Mouse (Mus musculus) heart, embryonic 15.5 days (tissue): Measurements from ENCODE around the gene Wdfy4. TPM values are rescaled to one million over a fixed set of nuclear protein-coding genes. Genes with fewer than 3 reads are reported as not detected.

Experiments
- ATAC-seq: fragments of 200-750 bp; cut with Nextera tagmentation; replicated peaks from 2 replicates; pipeline ENCODE4 v1.8.0; 2017; ENCODE audit warnings: low read depth, moderate TSS enrichment; ENCODE audit not compliant: insufficient number of reproducible peaks, insufficient read depth, low FRiP score
- H3K27ac ChIP-seq: fragments of 300-500 bp; sonication (generic); 2 replicates; pipeline ENCODE4 v1.5.1; 2015; ENCODE audit warnings: mild to moderate bottlenecking, inconsistent platforms
- H3K27me3 ChIP-seq: fragments of 300-500 bp; sonication (generic); 2 replicates; pipeline ENCODE4 v1.6.1; 2015; ENCODE audit warnings: inconsistent platforms
- H3K36me3 ChIP-seq: fragments of 300-500 bp; sonication (generic); 2 replicates; pipeline ENCODE4 v1.6.1; 2015; ENCODE audit warnings: mild to moderate bottlenecking, inconsistent platforms
- H3K4me1 ChIP-seq: fragments of 300-500 bp; sonication (generic); replicated peaks from 2 replicates; pipeline ENCODE4 v1.6.1; 2015; ENCODE audit warnings: inconsistent platforms
- H3K4me2 ChIP-seq: fragments of 300-500 bp; sonication (generic); 2 replicates; pipeline ENCODE4 v1.6.1; 2015; ENCODE audit warnings: inconsistent platforms, mild to moderate bottlenecking, moderate library complexity
- H3K4me3 ChIP-seq: fragments of 300-500 bp; sonication (generic); 2 replicates; pipeline ENCODE4 v1.5.1; 2015; ENCODE audit warnings: mild to moderate bottlenecking, inconsistent platforms
- H3K9ac ChIP-seq: fragments of 300-500 bp; sonication (generic); 2 replicates; pipeline ENCODE4 v1.6.1; 2015; ENCODE audit warnings: mild to moderate bottlenecking, inconsistent platforms
- H3K9me3 ChIP-seq: fragments of 300-500 bp; sonication (generic); replicated peaks from 2 replicates; pipeline ENCODE4 v1.6.1; 2016; ENCODE audit warnings: inconsistent platforms
- WGBS: fragments of 180-500 bp; shearing (Covaris S2); methylation state at CpG from one replicate; pipeline ENCODE4 v1.1.7; 2015; ENCODE audit warnings: mixed read lengths; 5-methylcytosine and 5-hydroxymethylcytosine counted together
- polyA plus RNA-seq: library from polyadenylated mRNA; unstranded; fragments of >200 nt; fragmentation: Nextera tagmentation; extraction: Ambion mirVana; gene quantifications from 2 replicates; pipeline ENCODE4 v1.2.1, GENCODE M21; 2015

Gene Wdfy4
- polyA plus RNA-seq, 1 experiment from 2014 or later: 0.33 TPM

- H3K4me1 ChIP-seq: peaks cover 10% of the 10 kb centered on the region
- H3K4me3 ChIP-seq: no peak overlapping the region
- no peak overlapping the region for H3K9ac ChIP-seq
- no peak overlapping the region for H3K27ac ChIP-seq
- no peaks in the 10 kb centered on the region for H3K36me3 ChIP-seq
- no peaks in the 10 kb centered on the region for H3K9me3 ChIP-seq
- WGBS: 52% methylated on average over 5 of the region's 5 CpGs
- no peak for ATAC-seq
- no peak overlapping the region for H3K4me2 ChIP-seq
- H3K27me3 ChIP-seq: peaks cover 41% of the 10 kb centered on the region
Measured at GRCm38 (mm10) chr14:33212271-33212957, 27.1 kb upstream of the Wdfy4 start.

GRCm38 (mm10) chr14:33210806-33211205 is 25.5 kb upstream of the Wdfy4 start:
- no peak overlapping the region for H3K9ac ChIP-seq
- WGBS: 69% methylated on average over 8 of the region's 8 CpGs

GRCm38 (mm10) chr14:33208331-33208730 is 23.0 kb upstream of the Wdfy4 start:
- Histone ChIP-seq H3K9ac (no peak overlapping the region), H3K36me3 (no peaks in the 10 kb centered on the region), H3K27ac (no peak overlapping the region), H3K4me3 (no peak overlapping the region), H3K4me1 (no peaks in the 10 kb centered on the region), H3K27me3 (peaks cover 9% of the 10 kb centered on the region; the same call in 1 of the 2 replicates), H3K4me2 (no peak overlapping the region), H3K9me3 (no peaks in the 10 kb centered on the region)
- no peak for ATAC-seq
- 32% methylated on average over 5 of the region's 5 CpGs for WGBS

More at GRCm38 (mm10) chr14:33210806-33211205, 25.5 kb upstream of the Wdfy4 start:
- Histone ChIP-seq H3K36me3 (no peaks in the 10 kb centered on the region), H3K4me2 (no peak overlapping the region), H3K9me3 (no peaks in the 10 kb centered on the region), H3K4me3 (no peak overlapping the region), H3K4me1 (peaks cover 10% of the 10 kb centered on the region), H3K27ac (no peak overlapping the region), H3K27me3 (peaks cover 28% of the 10 kb centered on the region)
- no peak for ATAC-seq

- Histone ChIP-seq H3K4me2 (no peak overlapping the region), H3K9ac (no peak overlapping the region), H3K27ac (no peak overlapping the region), H3K9me3 (no peaks in the 10 kb centered on the region), H3K36me3 (no peaks in the 10 kb centered on the region), H3K27me3 (no peaks in the 10 kb centered on the region), H3K4me3 (no peak overlapping the region), H3K4me1 (no peaks in the 10 kb centered on the region)
- no peak for ATAC-seq
- WGBS: 26% methylated on average over 2 of the region's 2 CpGs
Measured at GRCm38 (mm10) chr14:33207011-33207410, 21.7 kb upstream of the Wdfy4 start.

- no peak for ATAC-seq
Measured at GRCm38 (mm10) chr14:33205280-33205965, 20.1 kb upstream of the Wdfy4 start.

GRCm38 (mm10) chr14:33203777-33204176 is 18.5 kb upstream of the Wdfy4 start:
- H3K4me3 ChIP-seq: no peak overlapping the region
- ATAC-seq: no peak
- no peaks in the 10 kb centered on the region for H3K36me3 ChIP-seq
- H3K4me1 ChIP-seq: no peaks in the 10 kb centered on the region
- H3K27me3 ChIP-seq: no peaks in the 10 kb centered on the region
- H3K4me2 ChIP-seq: no peak overlapping the region
- no peak overlapping the region for H3K9ac ChIP-seq
- no peaks in the 10 kb centered on the region for H3K9me3 ChIP-seq
- 81% methylated on average over 14 of the region's 14 CpGs for WGBS
- no peak overlapping the region for H3K27ac ChIP-seq

More at GRCm38 (mm10) chr14:33205280-33205965, 20.1 kb upstream of the Wdfy4 start:
- H3K4me3 ChIP-seq: peak overlapping the region; percentile 25
- 43% methylated on average over 18 of the region's 24 CpGs for WGBS
- no peak overlapping the region for H3K27ac ChIP-seq
- H3K36me3 ChIP-seq: no peaks in the 10 kb centered on the region
- no peaks in the 10 kb centered on the region for H3K9me3 ChIP-seq
- peak overlapping the region; percentile 49 for H3K4me2 ChIP-seq
- no peaks in the 10 kb centered on the region for H3K27me3 ChIP-seq
- no peak overlapping the region for H3K9ac ChIP-seq
- no peaks in the 10 kb centered on the region for H3K4me1 ChIP-seq

GRCm38 (mm10) chr14:33202885-33203284 is 17.6 kb upstream of the Wdfy4 start:
- Histone ChIP-seq H3K4me1 (no peaks in the 10 kb centered on the region), H3K9me3 (no peaks in the 10 kb centered on the region), H3K4me3 (no peak overlapping the region), H3K27ac (no peak overlapping the region), H3K27me3 (no peaks in the 10 kb centered on the region), H3K9ac (no peak overlapping the region), H3K4me2 (no peak overlapping the region), H3K36me3 (no peaks in the 10 kb centered on the region)
- WGBS: 69% methylated on average over 6 of the region's 6 CpGs
- no peak for ATAC-seq

- no peak for ATAC-seq
- no peak overlapping the region for H3K27ac ChIP-seq
- H3K4me2 ChIP-seq: no peak overlapping the region
- no peaks in the 10 kb centered on the region for H3K9me3 ChIP-seq
- no peaks in the 10 kb centered on the region for H3K36me3 ChIP-seq
- no peak overlapping the region for H3K4me3 ChIP-seq
- H3K4me1 ChIP-seq: no peaks in the 10 kb centered on the region
- no peaks in the 10 kb centered on the region for H3K27me3 ChIP-seq
- WGBS: 56% methylated on average over 4 of the region's 4 CpGs
- no peak overlapping the region for H3K9ac ChIP-seq
Measured at GRCm38 (mm10) chr14:33202161-33202560, 16.9 kb upstream of the Wdfy4 start.

GRCm38 (mm10) chr14:33194241-33194640 is 8.9 kb upstream of the Wdfy4 start:
- no peak overlapping the region for H3K4me3 ChIP-seq
- no peaks in the 10 kb centered on the region for H3K27me3 ChIP-seq
- H3K4me2 ChIP-seq: no peak overlapping the region
- H3K4me1 ChIP-seq: no peaks in the 10 kb centered on the region
- ATAC-seq: no peak
- no peak overlapping the region for H3K9ac ChIP-seq
- H3K36me3 ChIP-seq: no peaks in the 10 kb centered on the region
- no peak overlapping the region for H3K27ac ChIP-seq
- WGBS: 72% methylated on average over 3 of the region's 3 CpGs
- no peaks in the 10 kb centered on the region for H3K9me3 ChIP-seq

- Histone ChIP-seq H3K9me3 (no peaks in the 10 kb centered on the region), H3K27me3 (no peaks in the 10 kb centered on the region), H3K9ac (no peak overlapping the region), H3K4me1 (no peaks in the 10 kb centered on the region), H3K4me3 (no peak overlapping the region), H3K27ac (no peak overlapping the region), H3K36me3 (no peaks in the 10 kb centered on the region), H3K4me2 (no peak overlapping the region)
- ATAC-seq: no peak
Measured at GRCm38 (mm10) chr14:33193762-33194161, 8.5 kb upstream of the Wdfy4 start.

- 77% methylated on average over 1 of the region's 1 CpGs for WGBS
- Histone ChIP-seq H3K4me3 (no peak overlapping the region), H3K4me2 (no peak overlapping the region), H3K4me1 (no peaks in the 10 kb centered on the region), H3K9ac (no peak overlapping the region), H3K27me3 (no peaks in the 10 kb centered on the region), H3K27ac (no peak overlapping the region), H3K36me3 (no peaks in the 10 kb centered on the region), H3K9me3 (no peaks in the 10 kb centered on the region)
- ATAC-seq: no peak
Measured at GRCm38 (mm10) chr14:33190646-33191045, 5.3 kb upstream of the Wdfy4 start.
